Mouse (Mus musculus): Measurements from ENCODE around the gene Reg3b.
"Not testable (repeated sequence)": the region's sequence is repeated elsewhere in the genome, so short reads cannot be mapped to it uniquely, and the experiment has no call there.

Gene Reg3b

DNA sequence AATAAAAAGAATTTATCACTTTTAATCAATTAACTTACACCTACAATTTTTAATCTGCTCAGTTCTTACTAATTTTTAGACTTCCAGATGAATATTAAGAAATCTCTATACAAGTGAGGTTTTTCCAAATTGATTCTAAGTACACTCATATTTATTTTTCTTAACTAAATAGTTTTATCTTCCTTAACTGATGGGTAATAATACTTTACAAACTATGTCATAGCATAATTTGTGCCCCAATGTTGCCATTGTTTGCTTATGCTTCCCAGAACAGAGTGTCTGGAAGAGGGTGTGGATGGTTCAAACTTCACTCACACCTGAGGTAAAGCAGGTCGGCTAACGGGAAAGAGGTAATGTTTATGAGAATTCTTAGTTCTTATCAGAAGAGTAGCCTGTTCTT lies at the start of gene Reg3b:
TSS of gene Reg3b (plus strand) at position 301 of the 400 bp plus-strand sequence.
- no peak for DNase-seq (ENCODE audit: low spot score in 2 of 2)

GRCm38 (mm10) chr6:78327798-78328197 lies 42.7 kb upstream of the Reg3b start:
- no peak for DNase-seq (ENCODE audit: low spot score in 2 of 2)

GRCm38 (mm10) chr6:78329166-78329565 lies 41.3 kb upstream of the Reg3b start:
- DNase-seq (ENCODE audit: low spot score in 2 of 2) = no peak

DNA sequence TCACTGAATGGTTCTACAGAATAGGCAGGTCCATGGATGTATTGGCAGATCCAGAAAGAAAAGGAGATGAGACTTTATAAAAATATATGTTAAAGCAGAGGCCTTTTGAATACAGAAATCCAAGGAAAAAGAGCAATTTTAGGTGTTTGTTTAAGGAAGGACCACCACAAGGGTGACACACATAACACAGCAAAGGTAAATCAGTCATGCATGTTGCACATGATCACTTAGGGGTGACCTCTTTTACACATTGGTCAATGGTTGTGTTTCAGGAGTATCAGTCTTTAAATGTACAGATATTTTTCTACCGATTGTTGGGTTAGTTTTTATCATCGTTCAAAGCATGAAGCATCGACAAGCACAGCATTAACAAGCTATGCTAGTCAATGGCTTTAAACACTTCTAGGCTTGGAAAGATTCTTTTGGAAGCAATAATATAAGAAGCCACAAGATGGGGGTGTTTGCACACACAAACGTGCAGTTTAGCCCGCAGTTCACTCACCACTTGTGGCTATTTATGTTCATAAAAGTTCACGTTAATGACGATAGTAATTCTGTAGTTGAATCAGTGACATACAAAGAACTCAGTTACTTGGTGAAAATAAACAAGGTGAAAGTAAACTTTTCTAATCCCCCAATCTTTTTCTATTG lies 38.4 kb upstream of the Reg3b start:
- no peak for DNase-seq (ENCODE audit: low spot score in 2 of 2)

- peak; percentile 7 to 44 for DNase-seq (ENCODE audit: low spot score in 2 of 2)
Observed at GRCm38 (mm10) chr6:78340296-78340695, 30.2 kb upstream of the Reg3b start.

GRCm38 (mm10) chr6:78341689-78342088 lies 28.8 kb upstream of the Reg3b start:
- DNase-seq (ENCODE audit: low spot score in 2 of 2) = no peak

- no peak for DNase-seq (ENCODE audit: low spot score in 2 of 2)
Observed at GRCm38 (mm10) chr6:78361971-78362563, 8.4 kb upstream of the Reg3b start.

- DNase-seq (ENCODE audit: low spot score in 2 of 2) = no peak
Observed at GRCm38 (mm10) chr6:78378765-78379164, 8.3 kb downstream of the Reg3b start, which contains the start of gene Reg3d. Reg3d (minus strand) TSS chr6:78378865.

- DNase-seq (ENCODE audit: low spot score in 2 of 2) = no peak
Observed at GRCm38 (mm10) chr6:78380409-78380808, 10.0 kb downstream of the Reg3b start, which contains the start of gene Reg3a. Reg3a (plus strand) TSS chr6:78380709.

- DNase-seq (ENCODE audit: low spot score in 2 of 2) = no peak
Observed at GRCm38 (mm10) chr6:78385609-78386008, 15.2 kb downstream of the Reg3b start.

- not testable (repeated sequence) for DNase-seq (ENCODE audit: low spot score in 2 of 2)
Observed at GRCm38 (mm10) chr6:78395323-78395722, 24.9 kb downstream of the Reg3b start, which contains the start of gene Reg2. Reg2 (plus strand) TSS chr6:78395623.

- DNase-seq (ENCODE audit: low spot score in 2 of 2) = not testable (repeated sequence)
Observed at GRCm38 (mm10) chr6:78422411-78422810, 52.0 kb downstream of the Reg3b start, which contains the start of gene Reg1. Reg1 (plus strand) TSS chr6:78422711.

Measured in right cerebral cortex, postnatal 36 days (tissue).